Mouse (Mus musculus) spleen, adult 2 months (tissue): ENCODE measurements around the gene Sct. TPM values are rescaled to one million over a fixed set of nuclear protein-coding genes. Genes with fewer than 3 reads are reported as not detected.

Source experiments
- DNase-seq, 2 experiments: peaks; one replicate each; pipeline versions ENCODE4 v3.0.0 to v3.0.0-alpha.2; 2012 to 2021; ENCODE audit warnings: low spot score in 2 of 2, low read depth in 1 of 2
- H3K27ac ChIP-seq: fragments of 200-500 bp; 2 replicates; pipeline ENCODE4 v1.5.1; 2012; ENCODE audit warnings: low read length, inconsistent platforms; ENCODE audit not compliant: insufficient read depth
- H3K27me3 ChIP-seq: fragments of 200-500 bp; 2 replicates; pipeline ENCODE4 v1.6.1; 2012; ENCODE audit warnings: mild to moderate bottlenecking, moderate library complexity, low read length, inconsistent platforms; ENCODE audit not compliant: control insufficient read depth, insufficient read depth
- H3K36me3 ChIP-seq: fragments of 200-500 bp; 2 replicates; pipeline ENCODE4 v1.6.1; 2012; ENCODE audit warnings: mild to moderate bottlenecking, low read length, inconsistent platforms; ENCODE audit not compliant: control insufficient read depth, insufficient read depth
- H3K4me1 ChIP-seq: fragments of 200-500 bp; 2 replicates; pipeline ENCODE4 v1.6.1; 2011; ENCODE audit warnings: inconsistent platforms; ENCODE audit not compliant: control insufficient read depth, insufficient read depth, insufficient read length
- H3K4me3 ChIP-seq: fragments of 200-500 bp; 2 replicates; pipeline ENCODE4 v1.5.1; 2011; ENCODE audit warnings: mild to moderate bottlenecking, inconsistent platforms; ENCODE audit not compliant: insufficient read depth, insufficient read length; ENCODE audit errors: extremely low read depth
- CTCF ChIP-seq: fragments of 200-500 bp; IDR thresholded peaks from 2 replicates; pipeline ENCODE4 v1.5.1; 2011; ENCODE audit warnings: mild to moderate bottlenecking, inconsistent platforms; ENCODE audit not compliant: insufficient read depth, insufficient read length, insufficient replicate concordance; ENCODE audit errors: extremely low read depth
- POLR2A ChIP-seq: fragments of 200-500 bp; IDR thresholded peaks from 2 replicates; pipeline ENCODE4 v1.6.1; 2011; ENCODE audit warnings: low read depth, low read length, inconsistent platforms
- WGBS: fragments of 180-500 bp; shearing (Covaris S2); methylation state at CpG from one replicate; pipeline ENCODE4 v1.1.7; 2018; 5-methylcytosine and 5-hydroxymethylcytosine counted together
- polyA plus RNA-seq: library from polyadenylated mRNA; depleted of rRNA; stranded (reverse); fragments of >200 nt; gene quantifications from 2 replicates; pipeline ENCODE4 v1.2.3, GENCODE M21; 2012

The Sct gene
- polyA plus RNA-seq, 1 experiment: 1.6 TPM

DNA sequence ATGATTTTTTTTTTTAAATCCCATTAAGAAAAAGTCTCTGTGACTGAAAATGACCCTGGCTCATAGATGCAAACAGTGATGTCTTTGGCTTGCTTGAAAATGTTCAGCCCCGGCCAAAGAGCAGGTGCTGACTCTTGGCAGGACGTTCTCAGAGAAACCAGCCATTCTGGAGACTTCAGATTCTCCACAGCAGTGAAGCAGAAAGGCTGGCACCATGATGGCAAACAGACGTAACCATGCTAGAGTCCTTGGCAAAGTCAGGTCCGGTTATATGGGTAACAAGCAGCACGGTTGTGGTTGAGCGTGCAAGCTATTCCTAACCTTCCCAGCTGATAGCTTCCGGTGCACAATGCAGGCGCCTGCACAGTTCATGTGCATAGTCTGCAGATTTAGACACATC, 20.2 kb upstream of the Sct start:
- no peak for DNase-seq
- Histone ChIP-seq H3K4me1 (peaks cover 7% of the 10 kb centered on the region), H3K27me3 (peaks cover 5% of the 10 kb centered on the region), H3K36me3 (peaks cover 11% of the 10 kb centered on the region), H3K4me3 (no peak overlapping the region), H3K27ac (no peak overlapping the region)
- WGBS: 94% methylated on average over 8 of the region's 8 CpGs
- TF ChIP-seq CTCF (no peak), POLR2A (no peak)

DNA sequence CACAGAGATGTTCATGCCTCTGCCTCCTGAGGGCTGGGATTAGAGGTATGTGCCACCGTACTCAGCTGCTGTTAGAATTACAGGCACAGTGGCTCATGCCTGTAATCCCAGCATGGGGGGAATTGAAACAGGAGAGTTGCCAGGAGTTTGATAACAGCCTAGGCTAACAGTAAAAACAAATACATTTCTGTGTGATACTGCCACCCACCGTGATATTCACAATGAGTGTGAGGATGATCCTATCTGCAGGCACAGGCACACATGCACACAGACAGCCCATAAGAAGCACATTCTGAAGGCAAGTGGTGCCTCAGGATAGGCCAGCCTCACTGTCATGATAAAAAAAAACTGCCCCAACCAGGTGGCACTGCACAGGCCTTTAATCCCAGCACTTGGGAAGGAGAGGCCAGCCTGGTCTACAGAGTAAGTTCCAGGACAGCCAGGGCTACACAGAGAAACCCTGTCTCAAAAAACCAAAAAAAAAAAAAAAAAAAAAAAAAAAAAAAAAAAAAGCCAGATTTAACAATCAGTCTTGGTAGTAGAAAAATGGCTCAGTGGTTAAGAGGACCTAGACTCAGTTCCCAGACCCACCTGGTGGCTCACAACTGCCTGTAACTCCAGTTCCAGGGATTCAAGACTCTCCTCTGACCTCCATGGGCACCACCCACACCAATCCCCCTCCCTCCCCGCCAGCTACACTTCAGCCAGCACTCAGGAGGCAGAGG, 19.2 kb upstream of the Sct start:
- Histone ChIP-seq H3K4me3 (no peak overlapping the region), H3K36me3 (peaks cover 7% of the 10 kb centered on the region), H3K27ac (no peak overlapping the region), H3K4me1 (peaks cover 10% of the 10 kb centered on the region), H3K27me3 (peaks cover 11% of the 10 kb centered on the region)
- TF ChIP-seq CTCF (no peak), POLR2A (no peak)
- whole genome bisulfite sequencing: 84% methylated on average over 3 of the region's 3 CpGs
- no peak for DNase-seq

DNA sequence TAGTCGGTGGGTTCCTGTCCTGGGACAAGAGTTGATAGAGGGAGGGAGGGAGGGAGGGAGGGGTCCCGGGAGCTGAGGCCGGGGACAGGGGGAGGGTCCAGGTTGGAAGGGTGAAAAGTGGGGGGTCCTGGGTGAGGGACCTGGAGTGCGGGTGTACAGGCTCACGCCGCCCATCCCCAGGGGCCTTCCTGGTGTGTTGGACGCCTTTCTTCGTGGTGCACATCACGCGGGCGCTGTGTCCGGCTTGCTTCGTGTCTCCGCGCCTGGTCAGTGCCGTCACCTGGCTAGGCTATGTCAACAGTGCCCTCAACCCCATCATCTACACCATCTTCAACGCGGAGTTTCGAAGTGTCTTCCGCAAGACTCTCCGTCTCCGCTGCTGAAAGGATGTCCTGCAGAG, 15.5 kb upstream of the Sct start:
- WGBS: 6% methylated on average over 22 of the region's 22 CpGs
- TF ChIP-seq CTCF (no peak), POLR2A (no peak)
- Histone ChIP-seq H3K36me3 (peaks cover 1% of the 10 kb centered on the region; the same call in 1 of the 2 replicates), H3K4me3 (peak overlapping the region; percentile 15; the same call in 1 of the 2 replicates), H3K4me1 (peaks cover 13% of the 10 kb centered on the region), H3K27ac (no peak overlapping the region), H3K27me3 (peaks cover 22% of the 10 kb centered on the region)
- DNase-seq: no peak

DNA sequence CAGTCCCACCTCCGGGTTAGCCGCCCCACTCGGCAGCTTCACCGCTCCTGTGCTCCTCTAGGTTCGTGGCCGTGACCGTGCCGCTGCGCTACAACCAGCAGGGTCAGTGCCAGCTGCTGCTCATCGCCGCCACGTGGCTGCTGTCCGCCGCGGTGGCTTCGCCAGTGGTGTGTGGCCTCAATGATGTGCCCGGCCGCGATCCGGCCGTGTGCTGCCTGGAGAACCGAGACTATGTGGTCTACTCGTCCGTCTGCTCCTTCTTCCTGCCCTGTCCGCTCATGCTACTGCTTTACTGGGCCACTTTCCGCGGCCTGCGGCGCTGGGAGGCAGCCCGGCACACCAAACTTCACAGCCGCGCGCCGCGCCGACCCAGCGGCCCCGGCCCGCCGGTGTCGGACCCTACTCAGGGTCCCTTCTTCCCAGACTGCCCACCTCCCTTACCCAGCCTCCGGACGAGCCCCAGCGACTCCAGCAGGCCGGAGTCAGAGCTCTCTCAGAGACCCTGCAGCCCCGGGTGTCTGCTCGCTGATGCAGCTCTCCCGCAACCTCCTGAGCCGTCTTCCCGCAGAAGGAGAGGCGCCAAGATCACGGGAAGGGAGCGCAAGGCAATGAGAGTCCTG, 15.0 kb upstream of the Sct start:
- DNase-seq: no peak

DNA sequence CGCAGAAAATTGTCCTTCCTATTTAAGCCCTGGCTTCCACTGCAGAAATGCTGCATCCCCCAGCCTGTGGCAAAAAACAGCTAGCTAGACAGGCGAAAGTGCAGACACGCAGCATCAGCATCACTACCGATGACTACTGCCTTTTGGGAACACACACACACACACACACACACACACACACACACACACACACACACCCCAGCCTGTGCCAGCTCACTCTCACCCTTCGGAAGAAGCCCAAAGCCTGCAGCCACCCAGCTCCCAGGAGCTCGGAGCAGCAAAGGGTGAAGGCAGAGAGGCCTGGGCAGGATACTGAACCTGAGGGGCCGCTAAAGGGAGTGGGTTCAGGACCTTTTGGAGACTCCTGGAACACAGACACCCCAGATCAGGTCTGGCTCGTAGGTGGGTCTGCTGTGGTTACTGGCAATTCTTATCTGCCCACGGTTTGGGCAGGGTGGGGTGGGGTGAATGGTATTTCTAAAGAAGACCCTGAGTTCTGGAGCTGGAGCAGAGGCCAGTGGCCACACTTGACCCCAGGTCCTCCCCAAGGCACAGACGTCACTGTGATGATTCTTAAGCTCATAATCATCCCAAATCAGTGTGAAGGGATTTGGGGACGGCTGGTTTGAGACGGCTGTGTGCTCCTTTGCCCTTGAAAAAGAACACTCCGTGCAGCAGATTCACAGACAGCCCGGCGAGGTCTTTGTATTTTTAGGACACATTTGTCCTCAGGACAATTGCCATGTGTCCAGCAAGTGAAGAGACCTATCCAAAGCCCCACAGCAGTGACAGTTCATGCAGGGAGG, 13.9 kb upstream of the Sct start:
- Histone ChIP-seq H3K4me1 (peaks cover 13% of the 10 kb centered on the region), H3K27ac (no peak overlapping the region), H3K27me3 (peaks cover 22% of the 10 kb centered on the region), H3K4me3 (no peak overlapping the region), H3K36me3 (peaks cover 1% of the 10 kb centered on the region; the same call in 1 of the 2 replicates)
- 63% methylated on average over 15 of the region's 15 CpGs for WGBS
- DNase-seq: no peak
- TF ChIP-seq CTCF (no peak), POLR2A (no peak)

More for the DNA sequence above, 15.0 kb upstream of the Sct start:
- Histone ChIP-seq H3K36me3 (peaks cover 1% of the 10 kb centered on the region; the same call in 1 of the 2 replicates), H3K4me3 (peak overlapping the region; percentile 15; the same call in 1 of the 2 replicates), H3K27me3 (peaks cover 22% of the 10 kb centered on the region), H3K27ac (no peak overlapping the region), H3K4me1 (peaks cover 13% of the 10 kb centered on the region)
- TF ChIP-seq CTCF: no peak
- no peak for TF ChIP-seq POLR2A
- under 1% methylated on average over 52 of the region's 53 CpGs for WGBS

DNA sequence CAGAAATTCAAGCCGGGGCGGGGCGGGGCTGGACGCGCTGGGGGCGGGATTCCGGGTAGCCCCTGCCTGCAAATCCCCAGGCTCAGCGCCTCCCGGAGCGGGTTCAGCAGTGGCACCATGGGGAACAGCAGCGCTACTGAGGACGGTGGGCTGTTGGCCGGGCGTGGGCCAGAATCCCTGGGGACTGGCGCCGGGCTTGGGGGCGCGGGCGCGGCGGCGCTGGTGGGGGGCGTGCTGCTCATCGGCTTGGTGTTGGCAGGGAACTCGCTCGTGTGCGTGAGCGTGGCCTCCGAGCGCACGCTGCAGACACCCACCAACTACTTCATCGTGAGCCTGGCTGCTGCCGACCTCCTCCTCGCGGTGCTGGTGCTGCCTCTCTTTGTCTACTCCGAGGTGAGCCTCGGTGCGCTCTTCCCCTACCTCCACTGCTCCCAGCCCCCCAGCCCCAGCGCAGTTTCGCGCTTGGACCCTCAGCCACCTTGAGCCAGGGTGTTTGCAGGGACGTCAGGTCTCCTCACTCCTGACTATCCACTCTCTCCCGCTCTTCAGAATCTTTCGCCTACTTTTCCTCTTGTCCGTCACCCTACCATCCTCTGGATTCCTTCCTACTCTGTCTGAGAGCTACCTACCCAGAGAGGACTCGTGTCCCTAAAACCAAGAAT, 13.1 kb upstream of the Sct start, which contains the start of gene Drd4:
Gene Drd4, plus strand, starts transcription at position 86 of the 662 bp plus-strand sequence.
- Histone ChIP-seq H3K4me1 (peaks cover 13% of the 10 kb centered on the region), H3K27ac (no peak within 1 kb of the TSS), H3K4me3 (no peak within 1 kb of the TSS), H3K36me3 (no peaks in the 10 kb centered on the region), H3K27me3 (peaks cover 22% of the 10 kb centered on the region)
- WGBS: 7% methylated on average over 45 of the region's 46 CpGs
- DNase-seq: no peak
- TF ChIP-seq POLR2A (no peak), CTCF (no peak)
